19 mouse cellular contexts compared by ENCODE assay signal in genomic region chr1:157220910-157221309, GRCm38 (mm10).
"Had no signal": no experiment of that assay in that cellular context is flagged by ENCODE, and none has a peak within 500 bp of the region (broad histone marks: within the 10 kb centered on the region; RNA-seq: fewer than 3 reads in every experiment).

No protein-coding gene starts in this region.

- H3K4me3 ChIP-seq: lung, embryonic 15.5 days; megakaryocyte, embryonic 14.5 days; myocyte; neural tube, embryonic 13.5 days; neural tube, embryonic 15.5 days had no signal

- H3K27ac ChIP-seq: lung, embryonic 15.5 days; macrophage; neural tube, embryonic 13.5 days; neural tube, embryonic 15.5 days had no signal

- H3K4me2 ChIP-seq: lung, embryonic 15.5 days; midbrain, embryonic 11.5 days; neural tube, embryonic 13.5 days; neural tube, embryonic 15.5 days had no signal

- DNase-seq: lung, adult 2 months; lung, postnatal 14 days; lung, postnatal 36 days; midbrain, embryonic 14.5 days; retina, postnatal 1 day; right cerebral cortex, postnatal 4 days; spleen, adult 18-20 months; thymus, adult 18-20 months; thymus, postnatal 14 days; thymus, postnatal 36 days had no signal

- ATAC-seq: lung, postnatal 0 days; midbrain, embryonic 16.5 days had no signal

- H3K9ac ChIP-seq: lung, embryonic 15.5 days; neural tube, embryonic 13.5 days; neural tube, embryonic 15.5 days had no signal

- H3K4me1 ChIP-seq: lung, embryonic 15.5 days; megakaryocyte, embryonic 14.5 days; neural tube, embryonic 13.5 days; neural tube, embryonic 15.5 days had no signal

- H3K36me3 ChIP-seq: lung, embryonic 15.5 days; neural tube, embryonic 13.5 days had no signal

- H3K9me3 ChIP-seq: lung, embryonic 15.5 days; megakaryocyte, embryonic 14.5 days; neural tube, embryonic 13.5 days; neural tube, embryonic 15.5 days had no signal

- H3K27me3 ChIP-seq: lung, embryonic 15.5 days; megakaryocyte, embryonic 14.5 days; neural tube, embryonic 13.5 days; neural tube, embryonic 15.5 days had no signal
